18 mouse cellular contexts compared by ENCODE assay signal in genomic region chr17:84306151-84306550, GRCm38 (mm10).
A peak's percentile ranks its signal among the peaks of the same experiment; 100 is the strongest.
DNase-seq lines count a peak whose midpoint lies in the region; ATAC-seq lines count a peak whose summit lies in the region.
"Had no signal": no experiment of that assay in that cellular context is flagged by ENCODE, and none has a peak within 500 bp of the region (broad histone marks: within the 10 kb centered on the region; RNA-seq: fewer than 3 reads in every experiment).

No protein-coding gene starts in this region.

- 36% methylated on average over 1 of the region's 1 CpGs for WGBS in lung, embryonic 15.5 days

- no peak for DNase-seq in lung, postnatal 14 days
- DNase-seq in naive thymus-derived CD4-positive, alpha-beta T cell, adult 2 months (ENCODE audit: low read depth): peak; percentile 89
- DNase-seq in thymus, postnatal 10 days (ENCODE audit: low spot score in 2 of 2): peak; percentile 40 to 47
- no peak for DNase-seq in cerebellum, postnatal 10 days
- DNase-seq in urinary bladder, postnatal 36 days (ENCODE audit: low spot score in 2 of 2): no peak
- DNase-seq in heart, postnatal 36 days: no peak
- DNase-seq: adrenal gland, postnatal 14 days; cerebellum, adult 8-10 months; gastrocnemius, postnatal 36 days; kidney, adult 11 months had no signal

- no peak overlapping the region for H3K4me3 ChIP-seq in lung, embryonic 15.5 days
- H3K4me3 ChIP-seq: embryonic facial prominence, embryonic 15.5 days; forebrain, embryonic 12.5 days; heart, embryonic 15.5 days; hindbrain, embryonic 12.5 days; limb, embryonic 13.5 days had no signal

- H3K4me2 ChIP-seq in lung, embryonic 15.5 days: no peak overlapping the region
- H3K4me2 ChIP-seq: embryonic facial prominence, embryonic 15.5 days; forebrain, embryonic 12.5 days; heart, embryonic 15.5 days; hindbrain, embryonic 12.5 days; limb, embryonic 13.5 days had no signal

- H3K9me3 ChIP-seq in lung, embryonic 15.5 days: no peaks in the 10 kb centered on the region
- H3K9me3 ChIP-seq: embryonic facial prominence, embryonic 15.5 days; forebrain, embryonic 12.5 days; G1E; heart, embryonic 15.5 days; hindbrain, embryonic 12.5 days; limb, embryonic 13.5 days had no signal

- ATAC-seq in lung, embryonic 15.5 days (ENCODE audit: borderline replicate concordance, extremely low read depth, low FRiP score, low TSS enrichment): no peak
- ATAC-seq in activated CD4-positive, CD25-positive, alpha-beta regulatory T cell, adult 4 months: peak; percentile 95

- intact Hi-C loops in heart, postnatal 36 days (cut with DNase I): no loop called here

- peaks cover 3% of the 10 kb centered on the region; the same call in 1 of the 2 replicates for H3K36me3 ChIP-seq in lung, embryonic 15.5 days

- peaks cover 22% of the 10 kb centered on the region for H3K4me1 ChIP-seq in lung, embryonic 15.5 days
- H3K4me1 ChIP-seq: embryonic facial prominence, embryonic 15.5 days; hindbrain, embryonic 12.5 days; limb, embryonic 13.5 days had no signal

- H3K27ac ChIP-seq in lung, embryonic 15.5 days: peak overlapping the region; percentile 31; the same call in 1 of the 2 replicates
- H3K27ac ChIP-seq: embryonic facial prominence, embryonic 15.5 days; forebrain, embryonic 12.5 days; heart, embryonic 15.5 days; hindbrain, embryonic 12.5 days; limb, embryonic 13.5 days had no signal

- H3K9ac ChIP-seq in lung, embryonic 15.5 days: no peak overlapping the region
- H3K9ac ChIP-seq: embryonic facial prominence, embryonic 15.5 days; forebrain, embryonic 12.5 days; heart, embryonic 15.5 days; hindbrain, embryonic 12.5 days; limb, embryonic 13.5 days had no signal

- H3K27me3 ChIP-seq in lung, embryonic 15.5 days: no peaks in the 10 kb centered on the region
- H3K27me3 ChIP-seq: embryonic facial prominence, embryonic 15.5 days; forebrain, embryonic 12.5 days; heart, embryonic 15.5 days; hindbrain, embryonic 12.5 days; limb, embryonic 13.5 days had no signal

Comparison
In these comparisons a context has a peak if more than half of its experiments do, and no peak if none do; other contexts are left out.
1. DNase-seq: peak in naive thymus-derived CD4-positive, alpha-beta T cell, adult 2 months (single experiment) and thymus, postnatal 10 days (2 of 2); none in lung, postnatal 14 days (single experiment), cerebellum, postnatal 10 days (0 of 2), urinary bladder, postnatal 36 days (0 of 2) and heart, postnatal 36 days (0 of 2).